Mouse (Mus musculus): ENCODE results near the gene Dhx29. TPM values are rescaled to one million over a fixed set of nuclear protein-coding genes. Genes with fewer than 3 reads are reported as not detected.
A peak's percentile ranks its signal among the peaks of the same experiment; 100 is the strongest.

Gene Dhx29
- polyA plus RNA-seq (2015; fragmentation: Nextera tagmentation; extraction: Ambion mirVana) = 23.9 and 36.8 TPM in 2 replicates

DNA sequence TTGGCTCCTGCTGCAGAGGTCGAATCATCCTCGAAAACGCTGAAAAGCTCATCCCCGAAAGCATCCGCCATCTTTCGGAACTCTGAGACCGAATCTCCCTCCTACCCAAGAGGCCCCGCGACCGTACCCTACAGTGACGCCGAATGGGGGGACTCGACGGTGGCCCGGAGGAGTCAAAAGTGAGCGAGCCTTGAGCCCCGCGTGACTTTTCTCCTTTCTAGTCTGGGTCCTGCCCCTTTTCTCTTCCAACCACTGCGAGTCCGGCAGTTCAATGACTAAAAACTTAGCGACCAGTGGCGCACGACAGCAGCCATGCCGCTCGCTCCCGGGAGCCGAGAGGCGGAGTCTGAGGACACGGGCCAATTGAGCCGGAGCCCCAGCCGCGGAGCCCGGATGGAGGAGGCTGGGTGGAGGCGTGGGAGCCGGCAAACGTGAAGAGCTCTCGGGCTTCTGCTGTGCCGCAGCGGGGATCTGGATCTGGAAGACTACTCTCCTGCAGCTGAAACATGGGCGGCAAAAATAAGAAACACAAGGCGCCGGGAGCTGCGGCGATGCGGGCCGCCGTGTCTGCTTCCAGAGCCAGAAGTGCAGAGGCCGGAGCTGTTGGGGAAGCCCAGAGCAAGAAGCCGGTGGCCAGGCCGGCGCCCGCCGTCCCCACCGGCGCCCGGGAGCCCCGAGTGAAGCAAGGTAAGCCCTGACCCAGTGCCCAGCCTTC lies at the start of gene Dhx29, which contains the start of gene Mtrex:
Gene Dhx29, plus strand, starts transcription at position 168 of the 715 bp plus-strand sequence.
Gene Mtrex, minus strand, starts transcription at position 112 of the 715 bp plus-strand sequence.
- peaks cover 20% of the 10 kb centered on the region for H3K4me1 ChIP-seq (ENCODE audit: control insufficient read depth, insufficient read depth, low read depth, low read length)
- no peaks in the 10 kb centered on the region for H3K36me3 ChIP-seq (ENCODE audit: control insufficient read depth, insufficient read depth, low read length)
- peak; percentile 100 for ATAC-seq
- H3K4me3 ChIP-seq (ENCODE audit: low read length) = peak within 1 kb of the TSS; percentile 69
- H3K4me2 ChIP-seq (ENCODE audit: low read length) = peak within 1 kb of the TSS; percentile 78
- no peaks in the 10 kb centered on the region for H3K9me3 ChIP-seq (ENCODE audit: control insufficient read depth, low read length)
- peak within 1 kb of the TSS; percentile 81 for H3K9ac ChIP-seq (ENCODE audit: low read depth, low read length)
- H3K27ac ChIP-seq (ENCODE audit: low read depth, low read length) = peak within 1 kb of the TSS; percentile 79
- no peaks in the 10 kb centered on the region for H3K27me3 ChIP-seq (replicated peaks; ENCODE audit: control insufficient read depth, insufficient read depth, low read length)
- under 1% methylated on average over 57 of the region's 57 CpGs for WGBS

GRCm38 (mm10) chr13:112887234-112887633 lies 40.0 kb upstream of the Dhx29 start:
- Histone ChIP-seq H3K4me2 (ENCODE audit: low read length) (no peak overlapping the region), H3K27ac (ENCODE audit: low read depth, low read length) (no peak overlapping the region)
- 95% methylated on average over 12 of the region's 12 CpGs for WGBS

DNA sequence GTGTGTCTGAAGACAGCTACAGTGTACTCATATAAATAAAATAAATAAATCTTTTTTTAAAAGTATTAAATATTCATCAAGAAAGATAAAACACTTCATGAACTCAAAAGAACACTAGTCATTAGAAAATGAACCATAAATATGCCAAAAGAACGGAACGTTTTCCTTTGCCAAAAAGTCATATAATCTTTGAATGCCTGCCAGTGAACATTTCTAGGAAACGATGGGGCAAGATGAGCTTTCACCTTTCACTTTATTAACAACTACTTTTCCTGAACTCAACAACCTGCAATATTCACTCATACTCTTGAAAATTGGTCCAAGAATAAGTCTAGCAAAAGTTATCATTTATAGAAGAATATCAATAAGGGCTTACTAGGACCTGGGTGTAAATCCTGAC lies 25.1 kb upstream of the Dhx29 start:
- Histone ChIP-seq H3K9ac (ENCODE audit: low read depth, low read length) (no peak overlapping the region), H3K4me2 (ENCODE audit: low read length) (no peak overlapping the region), H3K36me3 (ENCODE audit: control insufficient read depth, insufficient read depth, low read length) (peaks cover 29% of the 10 kb centered on the region), H3K4me1 (ENCODE audit: control insufficient read depth, insufficient read depth, low read depth, low read length) (no peaks in the 10 kb centered on the region), H3K27ac (ENCODE audit: low read depth, low read length) (no peak overlapping the region), H3K9me3 (ENCODE audit: control insufficient read depth, low read length) (no peaks in the 10 kb centered on the region), H3K4me3 (ENCODE audit: low read length) (no peak overlapping the region), H3K27me3 (replicated peaks; ENCODE audit: control insufficient read depth, insufficient read depth, low read length) (no peaks in the 10 kb centered on the region)
- WGBS = 93% methylated on average over 3 of the region's 3 CpGs
- no peak for ATAC-seq

More at GRCm38 (mm10) chr13:112887234-112887633, 40.0 kb upstream of the Dhx29 start:
- Histone ChIP-seq H3K27me3 (replicated peaks; ENCODE audit: control insufficient read depth, insufficient read depth, low read length) (no peaks in the 10 kb centered on the region), H3K9ac (ENCODE audit: low read depth, low read length) (no peak overlapping the region), H3K36me3 (ENCODE audit: control insufficient read depth, insufficient read depth, low read length) (peaks cover 37% of the 10 kb centered on the region), H3K9me3 (ENCODE audit: control insufficient read depth, low read length) (no peaks in the 10 kb centered on the region), H3K4me3 (ENCODE audit: low read length) (no peak overlapping the region), H3K4me1 (ENCODE audit: control insufficient read depth, insufficient read depth, low read depth, low read length) (no peaks in the 10 kb centered on the region)
- ATAC-seq = no peak

- Histone ChIP-seq H3K9me3 (ENCODE audit: control insufficient read depth, low read length) (no peaks in the 10 kb centered on the region), H3K27me3 (replicated peaks; ENCODE audit: control insufficient read depth, insufficient read depth, low read length) (no peaks in the 10 kb centered on the region), H3K27ac (ENCODE audit: low read depth, low read length) (no peak overlapping the region), H3K4me1 (ENCODE audit: control insufficient read depth, insufficient read depth, low read depth, low read length) (no peaks in the 10 kb centered on the region), H3K4me2 (ENCODE audit: low read length) (no peak overlapping the region), H3K4me3 (ENCODE audit: low read length) (no peak overlapping the region), H3K36me3 (ENCODE audit: control insufficient read depth, insufficient read depth, low read length) (peaks cover 12% of the 10 kb centered on the region), H3K9ac (ENCODE audit: low read depth, low read length) (no peak overlapping the region)
- ATAC-seq = no peak
- 77% methylated on average over 4 of the region's 4 CpGs for WGBS
Measured at GRCm38 (mm10) chr13:112909663-112910062, 17.6 kb upstream of the Dhx29 start.

- H3K36me3 ChIP-seq (ENCODE audit: control insufficient read depth, insufficient read depth, low read length) = peaks cover 9% of the 10 kb centered on the region
Measured at GRCm38 (mm10) chr13:112910434-112910833, 16.8 kb upstream of the Dhx29 start.

GRCm38 (mm10) chr13:112919141-112919865 lies 8.0 kb upstream of the Dhx29 start:
- ATAC-seq = no peak
- H3K36me3 ChIP-seq (ENCODE audit: control insufficient read depth, insufficient read depth, low read length) = peaks cover 11% of the 10 kb centered on the region
- H3K9ac ChIP-seq (ENCODE audit: low read depth, low read length) = no peak overlapping the region

More at GRCm38 (mm10) chr13:112910434-112910833, 16.8 kb upstream of the Dhx29 start:
- Histone ChIP-seq H3K27me3 (replicated peaks; ENCODE audit: control insufficient read depth, insufficient read depth, low read length) (no peaks in the 10 kb centered on the region), H3K27ac (ENCODE audit: low read depth, low read length) (no peak overlapping the region), H3K4me1 (ENCODE audit: control insufficient read depth, insufficient read depth, low read depth, low read length) (no peaks in the 10 kb centered on the region), H3K4me2 (ENCODE audit: low read length) (no peak overlapping the region), H3K9ac (ENCODE audit: low read depth, low read length) (no peak overlapping the region), H3K4me3 (ENCODE audit: low read length) (no peak overlapping the region), H3K9me3 (ENCODE audit: control insufficient read depth, low read length) (no peaks in the 10 kb centered on the region)
- no peak for ATAC-seq
- 93% methylated on average over 4 of the region's 4 CpGs for WGBS

GRCm38 (mm10) chr13:112920906-112921305 lies 6.3 kb upstream of the Dhx29 start:
- Histone ChIP-seq H3K4me3 (ENCODE audit: low read length) (no peak overlapping the region), H3K9ac (ENCODE audit: low read depth, low read length) (no peak overlapping the region), H3K9me3 (ENCODE audit: control insufficient read depth, low read length) (no peaks in the 10 kb centered on the region), H3K4me2 (ENCODE audit: low read length) (no peak overlapping the region), H3K36me3 (ENCODE audit: control insufficient read depth, insufficient read depth, low read length) (peaks cover 11% of the 10 kb centered on the region), H3K27me3 (replicated peaks; ENCODE audit: control insufficient read depth, insufficient read depth, low read length) (no peaks in the 10 kb centered on the region), H3K4me1 (ENCODE audit: control insufficient read depth, insufficient read depth, low read depth, low read length) (peaks cover 6% of the 10 kb centered on the region), H3K27ac (ENCODE audit: low read depth, low read length) (no peak overlapping the region)
- ATAC-seq = no peak
- 89% methylated on average over 3 of the region's 3 CpGs for WGBS

More at GRCm38 (mm10) chr13:112919141-112919865, 8.0 kb upstream of the Dhx29 start:
- Histone ChIP-seq H3K4me3 (ENCODE audit: low read length) (no peak overlapping the region), H3K4me1 (ENCODE audit: control insufficient read depth, insufficient read depth, low read depth, low read length) (no peaks in the 10 kb centered on the region), H3K27me3 (replicated peaks; ENCODE audit: control insufficient read depth, insufficient read depth, low read length) (no peaks in the 10 kb centered on the region), H3K4me2 (ENCODE audit: low read length) (no peak overlapping the region), H3K27ac (ENCODE audit: low read depth, low read length) (no peak overlapping the region), H3K9me3 (ENCODE audit: control insufficient read depth, low read length) (no peaks in the 10 kb centered on the region)
- WGBS = 86% methylated on average over 4 of the region's 4 CpGs

DNA sequence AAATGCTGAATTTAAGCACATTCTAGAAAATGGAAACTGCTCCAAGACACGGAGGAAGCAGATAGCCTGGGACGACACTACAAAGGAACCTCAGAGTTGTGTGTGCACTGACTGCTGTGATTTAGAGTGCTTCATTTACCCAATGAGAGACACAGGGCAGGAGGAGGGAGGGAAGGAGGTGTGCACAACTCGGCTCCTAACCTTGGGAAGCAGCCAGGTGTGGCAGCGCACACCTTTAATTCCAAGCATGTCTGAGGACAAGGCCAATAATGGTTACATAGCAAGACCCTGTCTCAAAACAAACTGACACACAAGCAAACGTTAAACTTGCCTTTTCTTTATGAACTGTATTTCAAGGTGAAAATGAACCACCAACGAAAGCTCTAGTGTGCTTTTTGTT lies 2.0 kb upstream of the Dhx29 start:
- H3K4me3 ChIP-seq (ENCODE audit: low read length) = no peak overlapping the region
- no peak for ATAC-seq
- WGBS = 78% methylated on average over 6 of the region's 6 CpGs
- no peak overlapping the region for H3K27ac ChIP-seq (ENCODE audit: low read depth, low read length)
- H3K9me3 ChIP-seq (ENCODE audit: control insufficient read depth, low read length) = no peaks in the 10 kb centered on the region
- H3K36me3 ChIP-seq (ENCODE audit: control insufficient read depth, insufficient read depth, low read length) = no peaks in the 10 kb centered on the region; the same call in 1 of the 2 replicates
- H3K4me2 ChIP-seq (ENCODE audit: low read length) = no peak overlapping the region
- no peak overlapping the region for H3K9ac ChIP-seq (ENCODE audit: low read depth, low read length)
- peaks cover 20% of the 10 kb centered on the region for H3K4me1 ChIP-seq (ENCODE audit: control insufficient read depth, insufficient read depth, low read depth, low read length)
- H3K27me3 ChIP-seq (replicated peaks; ENCODE audit: control insufficient read depth, insufficient read depth, low read length) = no peaks in the 10 kb centered on the region

DNA sequence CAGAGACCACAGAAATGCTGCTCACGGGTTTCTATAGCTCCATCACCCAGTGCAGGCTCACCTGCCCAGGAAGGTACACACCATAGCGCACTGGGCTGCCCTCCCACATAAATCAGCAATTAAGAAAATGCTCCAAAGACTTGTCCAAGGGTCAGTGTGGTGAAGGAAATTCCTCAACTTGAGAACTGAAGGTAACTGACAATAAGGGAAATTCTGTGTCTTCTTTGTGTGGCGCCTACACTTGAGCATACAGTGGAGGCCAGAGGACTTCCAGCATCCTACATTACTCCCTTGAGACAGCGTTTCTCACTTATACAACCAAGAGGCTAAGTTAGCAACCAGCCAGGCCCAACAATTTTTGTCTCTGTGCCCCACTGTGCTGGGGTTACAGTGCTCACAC lies 1.3 kb upstream of the Dhx29 start:
- Histone ChIP-seq H3K27ac (ENCODE audit: low read depth, low read length) (no peak overlapping the region), H3K27me3 (replicated peaks; ENCODE audit: control insufficient read depth, insufficient read depth, low read length) (no peaks in the 10 kb centered on the region), H3K9me3 (ENCODE audit: control insufficient read depth, low read length) (no peaks in the 10 kb centered on the region), H3K9ac (ENCODE audit: low read depth, low read length) (peak overlapping the region; percentile 35; the same call in 1 of the 2 replicates), H3K4me1 (ENCODE audit: control insufficient read depth, insufficient read depth, low read depth, low read length) (peaks cover 20% of the 10 kb centered on the region), H3K36me3 (ENCODE audit: control insufficient read depth, insufficient read depth, low read length) (no peaks in the 10 kb centered on the region), H3K4me3 (ENCODE audit: low read length) (peak overlapping the region; percentile 69), H3K4me2 (ENCODE audit: low read length) (peak overlapping the region; percentile 63)
- WGBS = 79% methylated on average over 4 of the region's 4 CpGs
- no peak for ATAC-seq

Data from hindbrain, embryonic 16.5 days (tissue).